Mouse (Mus musculus) layer of hippocampus, adult 2 months (tissue): Measurements from ENCODE around the gene Capn1. TPM values are rescaled to one million over a fixed set of nuclear protein-coding genes. Genes with fewer than 3 reads are reported as not detected.

Experiments
- DNase-seq, 2 experiments: peaks; one replicate each; pipeline ENCODE4 v3.0.0; 2022; ENCODE audit warnings: low spot score in 2 of 2
- H3K27ac ChIP-seq: fragments of 200-600 bp; 2 replicates; pipeline ENCODE4 v1.8.1; 2022
- H3K4me3 ChIP-seq: fragments of 200-600 bp; 2 replicates; pipeline ENCODE4 v1.8.1; 2022; ENCODE audit warnings: mild to moderate bottlenecking
- CTCF ChIP-seq: fragments of 200-600 bp; conservative IDR thresholded peaks from 2 replicates; pipeline ENCODE4 v1.8.1; 2022; ENCODE audit warnings: antibody characterized with exemption, mild to moderate bottlenecking, moderate library complexity
- total RNA-seq, 2 experiments: library from RNA; stranded (reverse); gene quantifications; 2 replicates each; pipeline ENCODE4 v1.2.3; 2021

Gene Capn1
- total RNA-seq, 2 experiments from 2014 or later, result 28.2 to 29.9 TPM

DNA sequence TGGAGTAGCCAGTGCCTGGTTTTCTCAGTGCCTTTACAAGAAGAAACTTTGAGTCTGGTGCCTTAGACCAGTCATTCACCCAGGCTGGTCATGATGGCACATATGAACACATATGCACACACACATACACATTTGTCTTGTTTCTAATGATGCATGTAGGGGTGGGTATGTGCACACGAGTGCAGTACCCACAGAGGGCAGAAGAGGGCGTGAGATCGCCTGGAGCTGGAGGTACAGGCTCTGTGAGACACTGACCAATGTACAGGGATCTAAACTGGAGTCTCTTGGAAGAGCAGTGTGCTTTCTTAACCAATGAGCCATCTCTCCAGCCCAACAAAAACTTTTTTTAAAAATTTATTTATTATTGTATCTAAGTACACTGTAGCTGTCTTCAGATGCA lies 17.5 kb downstream of the Capn1 start:
- no peak overlapping the region for H3K4me3 ChIP-seq
- DNase-seq, result no peak
- peak; percentile 28 for TF ChIP-seq CTCF
- H3K27ac ChIP-seq, result no peak overlapping the region

GRCm38 (mm10) chr19:5994711-5995110 lies 21.0 kb downstream of the Capn1 start:
- DNase-seq, result no peak
- H3K27ac ChIP-seq, result no peak overlapping the region
- TF ChIP-seq CTCF, result no peak

DNA sequence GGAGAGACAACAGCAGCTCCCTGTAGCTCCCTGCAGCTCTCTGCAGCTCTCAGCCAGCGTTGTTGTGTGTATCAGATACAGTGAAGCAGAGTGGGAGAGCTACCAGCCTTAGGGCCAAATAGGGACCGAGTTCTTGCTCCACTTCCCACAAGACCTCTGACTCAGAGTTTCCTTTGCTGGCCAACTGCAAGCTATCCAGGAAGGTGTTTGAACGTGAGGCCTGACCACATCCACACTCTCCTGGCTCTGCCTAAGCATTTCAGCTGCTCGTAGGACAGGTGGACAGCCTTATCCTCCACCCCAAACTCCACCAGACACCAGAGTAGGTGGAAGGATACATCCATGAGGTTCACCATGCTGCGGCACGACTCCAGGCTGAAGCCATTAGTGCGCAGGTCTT lies 23.7 kb downstream of the Capn1 start:
- TF ChIP-seq CTCF, result no peak
- no peak overlapping the region for H3K4me3 ChIP-seq
- DNase-seq, result no peak
- no peak overlapping the region for H3K27ac ChIP-seq

More at GRCm38 (mm10) chr19:5994711-5995110, 21.0 kb downstream of the Capn1 start:
- no peak overlapping the region for H3K4me3 ChIP-seq

DNA sequence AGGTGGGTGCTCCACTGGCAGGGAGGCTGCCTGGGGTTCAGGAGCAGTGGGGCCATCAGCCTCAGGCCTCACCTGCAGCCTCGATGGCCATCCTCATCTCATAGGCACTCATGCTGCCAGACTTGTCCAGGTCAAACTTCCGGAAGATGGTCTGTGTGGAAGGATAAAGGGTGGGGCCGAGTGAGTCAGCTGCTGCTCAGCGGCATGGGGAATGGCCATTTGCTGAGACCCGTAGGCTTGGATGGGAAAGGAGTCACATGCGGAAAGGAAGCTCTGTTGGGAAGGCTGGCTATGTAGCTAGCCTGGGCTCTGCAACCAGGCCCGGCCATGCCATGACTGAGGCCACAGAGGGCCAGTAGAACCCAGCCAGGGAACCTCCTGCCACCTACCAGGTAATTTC lies 24.2 kb downstream of the Capn1 start:
- Histone ChIP-seq H3K27ac (no peak overlapping the region), H3K4me3 (no peak overlapping the region)
- DNase-seq, result no peak
- TF ChIP-seq CTCF, result no peak

DNA sequence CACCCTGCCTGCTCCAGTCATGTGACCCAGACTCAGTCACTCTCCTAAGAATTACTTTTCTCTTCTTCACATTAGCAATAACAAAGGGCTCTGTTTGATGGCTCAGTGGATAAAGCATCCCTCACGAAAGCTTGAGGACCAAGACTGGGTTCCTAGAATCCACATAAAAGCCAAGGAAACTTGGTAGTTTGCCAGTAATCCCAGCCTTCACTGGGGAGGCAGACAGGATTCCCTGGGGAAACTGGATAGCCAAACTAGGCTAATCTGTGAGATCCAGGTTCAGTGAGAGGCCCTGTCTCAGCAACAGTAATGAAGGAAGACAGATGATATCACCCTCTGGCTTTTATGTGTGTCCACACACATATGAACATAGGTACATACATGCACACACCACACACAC lies 24.8 kb downstream of the Capn1 start:
- TF ChIP-seq CTCF, result no peak
- Histone ChIP-seq H3K27ac (no peak overlapping the region), H3K4me3 (no peak overlapping the region)
- no peak for DNase-seq

GRCm38 (mm10) chr19:5990033-5990432 lies 25.7 kb downstream of the Capn1 start:
- Histone ChIP-seq H3K4me3 (no peak overlapping the region), H3K27ac (no peak overlapping the region)
- no peak for DNase-seq
- no peak for TF ChIP-seq CTCF

GRCm38 (mm10) chr19:5989585-5989984 lies 26.1 kb downstream of the Capn1 start:
- no peak for DNase-seq
- H3K27ac ChIP-seq, result no peak overlapping the region
- no peak for TF ChIP-seq CTCF
- H3K4me3 ChIP-seq, result no peak overlapping the region

GRCm38 (mm10) chr19:5988815-5989452 lies 26.8 kb downstream of the Capn1 start:
- DNase-seq, result peak; percentile 34 to 35
- no peak for TF ChIP-seq CTCF

DNA sequence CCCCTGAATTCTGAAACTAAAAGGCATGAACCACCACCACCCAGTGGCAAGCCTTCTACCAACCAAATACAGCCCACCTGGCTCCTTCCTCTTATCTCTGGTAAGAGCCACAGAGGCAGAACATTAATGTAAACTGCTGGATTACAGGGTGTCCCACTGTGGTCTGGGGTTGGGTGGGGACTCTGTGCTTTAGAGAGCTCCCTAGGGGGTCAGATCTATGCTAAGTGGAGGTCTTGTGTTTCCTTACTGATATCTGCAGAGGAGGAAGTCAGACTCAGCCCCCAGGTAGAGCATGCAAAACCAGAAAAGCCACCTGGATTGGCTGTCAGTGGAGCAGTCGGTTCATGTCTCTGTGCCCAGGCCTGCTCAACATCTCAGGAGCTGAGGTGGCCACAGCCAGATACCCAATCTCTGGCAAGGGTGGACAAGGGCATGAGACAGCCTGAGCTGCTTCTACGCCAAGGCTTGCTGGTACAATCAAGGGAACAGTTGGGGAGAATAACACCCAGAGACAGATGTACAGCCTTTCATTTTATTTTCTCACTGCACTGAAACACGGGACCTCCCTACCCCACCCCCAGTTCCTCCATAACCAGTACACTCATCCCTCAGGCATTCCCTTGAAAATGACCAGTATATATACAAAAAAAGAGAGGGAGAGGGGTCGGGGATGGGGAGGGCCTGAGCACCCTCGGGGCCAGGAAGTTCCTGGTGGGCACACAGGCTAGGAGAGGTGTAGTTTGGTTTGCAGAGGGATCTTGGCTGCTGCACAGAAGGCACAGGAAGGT lies 27.5 kb downstream of the Capn1 start:
- H3K4me3 ChIP-seq, result no peak overlapping the region
- no peak overlapping the region for H3K27ac ChIP-seq
- TF ChIP-seq CTCF, result no peak
- no peak for DNase-seq

More at GRCm38 (mm10) chr19:5988815-5989452, 26.8 kb downstream of the Capn1 start:
- Histone ChIP-seq H3K4me3 (no peak overlapping the region), H3K27ac (no peak overlapping the region)

DNA sequence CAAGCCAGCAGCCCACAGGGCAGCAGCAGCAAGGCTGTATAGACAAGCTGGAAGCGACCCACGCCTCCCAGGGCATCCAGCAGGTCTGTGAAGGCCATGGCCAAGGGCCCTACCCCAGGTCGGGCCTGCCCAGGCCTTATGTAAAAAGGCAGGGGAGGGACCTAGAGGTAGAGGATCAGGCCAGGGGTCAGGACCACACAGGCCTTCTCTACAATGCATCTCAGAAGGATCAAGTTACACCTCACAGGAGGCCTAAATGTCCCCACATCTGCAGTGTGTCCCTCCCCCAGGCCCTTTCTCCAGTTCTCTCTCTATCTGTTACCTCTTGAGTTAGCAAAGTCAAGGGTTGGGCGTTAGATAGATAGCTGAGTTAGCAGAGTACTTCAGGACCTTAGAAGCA lies 29.7 kb downstream of the Capn1 start, which contains the start of gene Slc22a20:
TSS of gene Slc22a20 (minus strand) at position 101 of the 400 bp plus-strand sequence.
- no peak within 1 kb of the TSS for H3K27ac ChIP-seq
- H3K4me3 ChIP-seq, result no peak within 1 kb of the TSS
- no peak for TF ChIP-seq CTCF
- no peak for DNase-seq

DNA sequence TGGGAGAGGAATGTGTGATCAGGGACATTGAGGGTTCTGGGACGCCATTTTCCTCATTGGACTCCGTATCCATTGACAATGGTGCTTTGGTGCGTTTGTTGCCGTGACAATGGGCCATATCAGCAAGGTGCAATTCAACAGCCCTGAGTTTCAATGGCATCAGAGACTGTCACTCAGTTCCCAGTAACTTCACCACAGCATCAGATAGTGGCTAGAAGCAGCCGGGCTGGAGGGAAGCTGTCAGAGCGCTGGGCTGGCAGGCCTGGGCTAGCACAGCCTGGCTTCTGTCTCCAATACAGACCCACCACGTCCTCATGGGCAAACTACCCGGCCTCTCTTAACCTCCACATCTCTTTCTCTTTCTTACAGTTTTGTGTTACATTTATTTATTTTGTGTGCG lies 35.2 kb downstream of the Capn1 start:
- no peak overlapping the region for H3K4me3 ChIP-seq
- TF ChIP-seq CTCF, result no peak
- DNase-seq, result no peak
- no peak overlapping the region for H3K27ac ChIP-seq

- Histone ChIP-seq H3K4me3 (no peak overlapping the region), H3K27ac (no peak overlapping the region)
- TF ChIP-seq CTCF, result no peak
- DNase-seq, result no peak
These were observed 38.0 kb downstream of the Capn1 start for GRCm38 (mm10) chr19:5977717-5978116.

GRCm38 (mm10) chr19:5975676-5976075 lies 40.0 kb downstream of the Capn1 start:
- no peak for TF ChIP-seq CTCF
- peak; percentile 36 to 48 for DNase-seq
- Histone ChIP-seq H3K27ac (no peak overlapping the region), H3K4me3 (no peak overlapping the region)

DNA sequence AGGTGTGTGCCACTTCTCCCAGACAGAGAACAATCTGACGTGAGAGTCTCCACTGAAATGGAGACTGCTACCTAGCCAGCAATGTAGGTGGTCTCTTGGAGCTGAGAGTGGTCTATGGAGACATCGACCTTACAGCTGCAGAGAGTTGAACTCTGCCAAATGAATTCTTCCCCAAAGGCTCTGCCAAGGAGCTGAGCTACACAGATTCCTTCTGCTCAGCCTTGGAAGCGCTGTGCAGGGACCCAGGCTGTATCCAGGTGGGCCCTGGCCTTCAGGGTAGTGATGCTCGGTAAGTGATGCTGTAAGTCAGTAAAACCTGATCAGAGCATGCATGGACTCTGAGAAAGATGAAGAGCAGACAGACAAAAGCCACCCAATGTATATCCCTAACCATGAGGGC lies 40.6 kb downstream of the Capn1 start:
- Histone ChIP-seq H3K4me3 (no peak overlapping the region), H3K27ac (no peak overlapping the region)
- no peak for DNase-seq
- TF ChIP-seq CTCF, result no peak
